Mouse (Mus musculus): ENCODE results near the gene Wdr93. TPM values are rescaled to one million over a fixed set of nuclear protein-coding genes. Genes with fewer than 3 reads are reported as not detected.

The Wdr93 gene
- total RNA-seq, 1 experiment = 0.71 TPM

GRCm38 (mm10) chr7:79765991-79766390, 23.0 kb downstream of the Wdr93 start:
- TF ChIP-seq MAFK (IDR thresholded peaks at IDR 0.05; ENCODE audit: insufficient read depth, low read depth, low read length) = no peak
- TF ChIP-seq ZNF384 (IDR thresholded peaks at IDR 0.05; ENCODE audit: low read depth, low read length) = no peak
- TF ChIP-seq ZC3H11A (IDR thresholded peaks at IDR 0.05; ENCODE audit: borderline replicate concordance, low read depth, low read length) = no peak
- no peak for TF ChIP-seq HCFC1 (IDR thresholded peaks at IDR 0.05; ENCODE audit: borderline replicate concordance, insufficient read depth, low read length)
- no peak for TF ChIP-seq CHD2 (IDR thresholded peaks at IDR 0.05; ENCODE audit: low read depth, low read length)
- in situ Hi-C loops (cut with MboI; ENCODE audit: low sequenced_read_pairs in 2 of 2, unreplicated experiment in 2 of 2) = no loop called here
- DNase-seq (ENCODE audit: low read depth, low spot score) = no peak

DNA sequence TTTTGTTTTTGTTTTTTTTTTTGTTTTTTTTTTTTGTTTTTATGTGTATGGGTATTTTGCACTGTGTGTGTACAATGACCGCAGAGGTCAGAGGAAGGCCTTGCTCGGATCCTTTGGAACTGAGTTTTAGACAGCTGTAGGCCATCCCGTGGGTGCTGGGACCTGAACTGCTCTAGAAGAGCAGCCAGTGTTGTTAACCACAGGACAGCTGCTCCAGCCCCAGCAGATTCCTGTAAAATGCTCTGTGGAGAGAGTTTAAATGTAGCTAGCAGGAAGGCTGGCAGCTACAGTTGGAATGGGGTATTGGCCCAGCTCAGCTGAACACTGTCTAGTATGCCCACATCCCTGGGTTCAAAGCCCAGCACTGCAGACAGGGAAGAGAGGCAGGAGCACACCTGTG, 26.7 kb downstream of the Wdr93 start:
- Histone ChIP-seq H3K36me3 (ENCODE audit: control insufficient read depth, insufficient read depth, low read length, poor library complexity, severe bottlenecking) (no peaks in the 10 kb centered on the region; the same call in 1 of the 2 replicates), H3K4me3 (ENCODE audit: insufficient read depth in 1 of 2, low read depth in 1 of 2, low read length in 2 of 2, poor library complexity in 1 of 2, severe bottlenecking in 1 of 2) (no peak overlapping the region), H3K4me1 (ENCODE audit: control insufficient read depth in 2 of 2, insufficient read depth in 2 of 2, low read length in 2 of 2, poor library complexity in 1 of 2) (peaks cover 0 to 8% of the 10 kb centered on the region in 2 experiments; a peak in 1 of 4 replicates), H3K9ac (ENCODE audit: insufficient read depth, low read depth, low read length, poor library complexity, severe bottlenecking) (no peak overlapping the region), H3K27ac (ENCODE audit: insufficient read depth, low read depth, low read length, poor library complexity, severe bottlenecking) (no peak overlapping the region), H3K9me3 (ENCODE audit: control insufficient read depth, insufficient read depth, low read depth, low read length) (no peaks in the 10 kb centered on the region)
- TF ChIP-seq ZC3H11A (IDR thresholded peaks at IDR 0.05; ENCODE audit: borderline replicate concordance, low read depth, low read length) (no peak), CHD2 (IDR thresholded peaks at IDR 0.05; ENCODE audit: low read depth, low read length) (no peak), MAFK (IDR thresholded peaks at IDR 0.05; ENCODE audit: insufficient read depth, low read depth, low read length) (no peak), ZNF384 (IDR thresholded peaks at IDR 0.05; ENCODE audit: low read depth, low read length) (no peak), HCFC1 (IDR thresholded peaks at IDR 0.05; ENCODE audit: borderline replicate concordance, insufficient read depth, low read length) (no peak)
- DNase-seq (ENCODE audit: low read depth, low spot score) = no peak
- in situ Hi-C loops (cut with MboI; ENCODE audit: low sequenced_read_pairs in 2 of 2, unreplicated experiment in 2 of 2) = no loop called here

More at GRCm38 (mm10) chr7:79765991-79766390, 23.0 kb downstream of the Wdr93 start:
- no peaks in the 10 kb centered on the region for H3K4me1 ChIP-seq (ENCODE audit: control insufficient read depth in 2 of 2, insufficient read depth in 2 of 2, low read length in 2 of 2, poor library complexity in 1 of 2)
- no peaks in the 10 kb centered on the region for H3K9me3 ChIP-seq (ENCODE audit: control insufficient read depth, insufficient read depth, low read depth, low read length)
- H3K4me3 ChIP-seq (ENCODE audit: insufficient read depth in 1 of 2, low read depth in 1 of 2, low read length in 2 of 2, poor library complexity in 1 of 2, severe bottlenecking in 1 of 2) = no peak overlapping the region
- no peaks in the 10 kb centered on the region for H3K36me3 ChIP-seq (ENCODE audit: control insufficient read depth, insufficient read depth, low read length, poor library complexity, severe bottlenecking)
- H3K27ac ChIP-seq (ENCODE audit: insufficient read depth, low read depth, low read length, poor library complexity, severe bottlenecking) = no peak overlapping the region
- no peak overlapping the region for H3K9ac ChIP-seq (ENCODE audit: insufficient read depth, low read depth, low read length, poor library complexity, severe bottlenecking)

DNA sequence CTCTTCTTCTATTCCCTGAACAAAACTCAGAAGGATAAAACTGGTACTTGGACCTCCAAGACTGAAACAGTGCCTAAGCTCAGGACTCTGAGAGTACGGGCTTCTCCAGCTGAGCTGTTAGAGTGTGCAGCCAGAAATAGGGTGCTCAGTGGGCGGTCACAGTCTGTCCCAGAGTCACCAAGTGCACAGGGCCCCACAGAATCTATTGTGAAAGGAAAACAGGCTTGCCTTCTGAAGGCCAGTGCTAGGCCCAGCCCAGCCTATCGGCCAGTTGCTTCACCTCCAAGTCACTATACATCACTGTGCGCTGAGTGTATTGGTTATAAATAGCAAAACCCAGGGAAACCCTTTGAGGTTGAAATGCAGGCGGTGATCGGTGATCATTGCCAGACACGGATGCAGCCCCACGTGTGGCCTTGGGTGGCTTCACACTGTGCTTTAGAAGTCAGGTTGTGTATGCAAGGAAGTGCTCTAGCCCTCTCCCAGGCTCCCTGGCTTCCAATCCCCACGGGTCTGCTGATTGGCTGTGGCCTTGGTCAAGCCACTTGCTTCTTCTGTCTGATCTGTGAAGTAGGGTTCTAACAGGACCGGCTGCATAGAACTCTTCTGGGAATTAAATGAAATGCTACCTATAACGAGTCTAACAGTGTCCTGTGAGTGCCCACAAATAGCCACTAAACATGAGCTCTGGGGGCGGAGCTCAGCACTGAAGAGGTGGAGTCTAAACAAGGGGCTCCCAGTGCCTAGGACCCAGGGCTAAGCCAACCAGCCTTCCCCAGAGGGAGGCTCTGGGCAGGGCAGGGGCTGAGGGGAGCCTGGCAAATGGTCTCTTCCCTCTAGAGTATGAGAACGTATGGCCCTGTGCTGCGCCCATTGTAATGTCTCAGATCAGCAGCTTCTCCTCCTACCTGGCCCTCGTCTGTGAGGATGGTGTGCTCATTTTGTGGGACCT, 28.9 kb downstream of the Wdr93 start:
- peaks cover 0 to 8% of the 10 kb centered on the region in 2 experiments; a peak in 1 of 4 replicates for H3K4me1 ChIP-seq (ENCODE audit: control insufficient read depth in 2 of 2, insufficient read depth in 2 of 2, low read length in 2 of 2, poor library complexity in 1 of 2)
- H3K27ac ChIP-seq (ENCODE audit: insufficient read depth, low read depth, low read length, poor library complexity, severe bottlenecking) = no peak overlapping the region
- no peaks in the 10 kb centered on the region for H3K9me3 ChIP-seq (ENCODE audit: control insufficient read depth, insufficient read depth, low read depth, low read length)
- DNase-seq (ENCODE audit: low read depth, low spot score) = no peak
- no peaks in the 10 kb centered on the region; the same call in 1 of the 2 replicates for H3K36me3 ChIP-seq (ENCODE audit: control insufficient read depth, insufficient read depth, low read length, poor library complexity, severe bottlenecking)
- H3K4me3 ChIP-seq (ENCODE audit: insufficient read depth in 1 of 2, low read depth in 1 of 2, low read length in 2 of 2, poor library complexity in 1 of 2, severe bottlenecking in 1 of 2) = no peak overlapping the region; a peak in 2 of 4 replicates
- H3K9ac ChIP-seq (ENCODE audit: insufficient read depth, low read depth, low read length, poor library complexity, severe bottlenecking) = no peak overlapping the region
- in situ Hi-C loops (cut with MboI; ENCODE audit: low sequenced_read_pairs in 2 of 2, unreplicated experiment in 2 of 2) = no loop called here
- no peak for TF ChIP-seq ZNF384 (IDR thresholded peaks at IDR 0.05; ENCODE audit: low read depth, low read length)
- TF ChIP-seq MAFK (IDR thresholded peaks at IDR 0.05; ENCODE audit: insufficient read depth, low read depth, low read length) = no peak
- no peak for TF ChIP-seq HCFC1 (IDR thresholded peaks at IDR 0.05; ENCODE audit: borderline replicate concordance, insufficient read depth, low read length)
- TF ChIP-seq CHD2 (IDR thresholded peaks at IDR 0.05; ENCODE audit: low read depth, low read length) = no peak
- no peak for TF ChIP-seq ZC3H11A (IDR thresholded peaks at IDR 0.05; ENCODE audit: borderline replicate concordance, low read depth, low read length)

- peak; percentile 69 for DNase-seq (ENCODE audit: low read depth, low spot score)
- H3K27ac ChIP-seq (ENCODE audit: insufficient read depth, low read depth, low read length, poor library complexity, severe bottlenecking) = no peak overlapping the region
- H3K36me3 ChIP-seq (ENCODE audit: control insufficient read depth, insufficient read depth, low read length, poor library complexity, severe bottlenecking) = no peaks in the 10 kb centered on the region
- in situ Hi-C loops (cut with MboI; ENCODE audit: low sequenced_read_pairs in 2 of 2, unreplicated experiment in 2 of 2) = no loop called here
- TF ChIP-seq ZC3H11A (IDR thresholded peaks at IDR 0.05; ENCODE audit: borderline replicate concordance, low read depth, low read length) (peak; percentile 6; the same call in 1 of the 2 replicates), ZNF384 (IDR thresholded peaks at IDR 0.05; ENCODE audit: low read depth, low read length) (no peak)
- no peak overlapping the region for H3K4me3 ChIP-seq (ENCODE audit: insufficient read depth in 1 of 2, low read depth in 1 of 2, low read length in 2 of 2, poor library complexity in 1 of 2, severe bottlenecking in 1 of 2)
- H3K9ac ChIP-seq (ENCODE audit: insufficient read depth, low read depth, low read length, poor library complexity, severe bottlenecking) = no peak overlapping the region
- no peaks in the 10 kb centered on the region for H3K9me3 ChIP-seq (ENCODE audit: control insufficient read depth, insufficient read depth, low read depth, low read length)
- no peaks in the 10 kb centered on the region; a peak in 1 of 4 replicates for H3K4me1 ChIP-seq (ENCODE audit: control insufficient read depth in 2 of 2, insufficient read depth in 2 of 2, low read length in 2 of 2, poor library complexity in 1 of 2)
Observed at GRCm38 (mm10) chr7:79780647-79781626, 38.0 kb downstream of the Wdr93 start.

Data from ES-E14 (cell line).